Mouse (Mus musculus) sigmoid colon, adult 10 weeks (tissue): ENCODE results near the gene Sphk2. TPM values are rescaled to one million over a fixed set of nuclear protein-coding genes. Genes with fewer than 3 reads are reported as not detected.

Experiments used
- polyA plus RNA-seq: library from polyadenylated mRNA; stranded (reverse); fragments of 350-450 nt; fragmentation: Illumina TruSeq; extraction: RNeasy Lipid Tissue Mini Kit (QIAGEN cat#74804); gene quantifications from one replicate; pipeline ENCODE4 v1.2.3, GENCODE M21; 2014; ENCODE audit warnings: low read depth, low replicate concordance

The Sphk2 gene
- 0.66 TPM for polyA plus RNA-seq

GRCm38 (mm10) chr7:45717918-45718297 is at the start of gene Sphk2:
TSS of gene Sphk2 (minus strand) at chr7:45718002.

GRCm38 (mm10) chr7:45725713-45726112 is 7.9 kb upstream of the Sphk2 start, which contains the start of gene Spaca4:
TSS of gene Spaca4 (minus strand) at chr7:45725813.

GRCm38 (mm10) chr7:45720413-45721233 is 2.8 kb upstream of the Sphk2 start, which contains the start of gene Fam83e:
TSS of gene Fam83e (plus strand) at chr7:45721212.

GRCm38 (mm10) chr7:45715090-45715708 is 2.6 kb downstream of the Sphk2 start, which contains the start of gene Rpl18:
TSS of gene Rpl18 (plus strand) at chr7:45715457.

GRCm38 (mm10) chr7:45704730-45705442 is 12.9 kb downstream of the Sphk2 start, which contains the start of gene Dbp:
TSS of gene Dbp (plus strand) at chr7:45705088.

GRCm38 (mm10) chr7:45699523-45700141 is 18.2 kb downstream of the Sphk2 start, which contains the start of gene Car11:
TSS of gene Car11 (plus strand) at chr7:45699843.

GRCm38 (mm10) chr7:45693921-45694591 is 23.7 kb downstream of the Sphk2 start, which contains the start of gene Sec1:
TSS of gene Sec1 (minus strand) at chr7:45694402.

GRCm38 (mm10) chr7:45683396-45684050 is 34.3 kb downstream of the Sphk2 start, which contains the start of gene Ntn5:
TSS of gene Ntn5 (plus strand) at chr7:45684022.

GRCm38 (mm10) chr7:45666161-45666560 is 51.6 kb downstream of the Sphk2 start, which contains the start of gene Fut2:
TSS of gene Fut2 (minus strand) at chr7:45666394.

Other genes with a start within 250 kb of the Sphk2 start
- not detected for gene Tulp2, start 236.1 kb downstream of the Sphk2 start, polyA plus RNA-seq
- not detected for gene Gm45808, start 231.2 kb downstream of the Sphk2 start, polyA plus RNA-seq
- gene Dhdh, start 229.2 kb downstream of the Sphk2 start, polyA plus RNA-seq = 3.8 TPM
- gene Nucb1, start 207.6 kb downstream of the Sphk2 start, polyA plus RNA-seq = 82.6 TPM
- gene Ppp1r15a, start 191.7 kb downstream of the Sphk2 start, polyA plus RNA-seq = 1.0 TPM
- 0.25 TPM for gene Plekha4, start 191.7 kb downstream of the Sphk2 start, polyA plus RNA-seq
- gene Hsd17b14, start 163.1 kb downstream of the Sphk2 start, polyA plus RNA-seq = not detected
- 2.6 TPM for gene Bcat2, start 147.8 kb downstream of the Sphk2 start, polyA plus RNA-seq
- gene Fgf21, start 102.5 kb downstream of the Sphk2 start, polyA plus RNA-seq = not detected
- gene Fut1, start 100.7 kb downstream of the Sphk2 start, polyA plus RNA-seq = 0.38 TPM
- not detected for gene Izumo1, start 96.2 kb downstream of the Sphk2 start, polyA plus RNA-seq
- gene Rasip1, start 90.5 kb downstream of the Sphk2 start, polyA plus RNA-seq = not detected
- 0.19 TPM for gene Mamstr, start 78.0 kb downstream of the Sphk2 start, polyA plus RNA-seq
- gene Fut2, start 51.6 kb downstream of the Sphk2 start, polyA plus RNA-seq = 61.8 TPM
- gene Ntn5, start 34.0 kb downstream of the Sphk2 start, polyA plus RNA-seq = not detected
- gene Sec1, start 23.6 kb downstream of the Sphk2 start, polyA plus RNA-seq = not detected
- gene Car11, start 18.2 kb downstream of the Sphk2 start, polyA plus RNA-seq = not detected
- gene Dbp, start 12.9 kb downstream of the Sphk2 start, polyA plus RNA-seq = 2.9 TPM
- gene Rpl18, start 2.5 kb downstream of the Sphk2 start, polyA plus RNA-seq = 2.1 TPM
- 55.9 TPM for gene Fam83e, start 3.2 kb upstream of the Sphk2 start, polyA plus RNA-seq
- not detected for gene Spaca4, start 7.8 kb upstream of the Sphk2 start, polyA plus RNA-seq
- not detected for gene Lmtk3, start 65.7 kb upstream of the Sphk2 start, polyA plus RNA-seq
- gene Sult2b1, start 66.7 kb upstream of the Sphk2 start, polyA plus RNA-seq = 2.6 TPM
- gene Cyth2, start 96.6 kb upstream of the Sphk2 start, polyA plus RNA-seq = 17.2 TPM
- gene Kcnj14, start 106.8 kb upstream of the Sphk2 start, polyA plus RNA-seq = not detected
- gene Grwd1, start 112.9 kb upstream of the Sphk2 start, polyA plus RNA-seq = not detected
- gene Kdelr1, start 154.8 kb upstream of the Sphk2 start, polyA plus RNA-seq = 98.6 TPM
- not detected for gene Grin2d, start 160.4 kb upstream of the Sphk2 start, polyA plus RNA-seq
- not detected for gene Syngr4, start 178.7 kb upstream of the Sphk2 start, polyA plus RNA-seq
- 0.63 TPM for gene Tmem143, start 178.9 kb upstream of the Sphk2 start, polyA plus RNA-seq
- not detected for gene Emp3, start 203.4 kb upstream of the Sphk2 start, polyA plus RNA-seq
- 1.2 TPM for gene Ccdc114, start 206.1 kb upstream of the Sphk2 start, polyA plus RNA-seq